Mouse (Mus musculus) forebrain, embryonic 11.5 days (tissue): Measurements from ENCODE around the gene Krt12. TPM values are rescaled to one million over a fixed set of nuclear protein-coding genes. Genes with fewer than 3 reads are reported as not detected.

Experiments used
- ATAC-seq: fragments of 200-750 bp; cut with Nextera tagmentation; replicated peaks from 2 replicates; pipeline ENCODE4 v1.8.0; 2017; ENCODE audit warnings: moderate TSS enrichment; ENCODE audit not compliant: low FRiP score
- DNase-seq: peaks from one replicate; pipeline ENCODE4 v3.0.0-alpha.2; 2017; ENCODE audit warnings: low spot score
- H3K27ac ChIP-seq: fragments of 300-500 bp; sonication (generic); 2 replicates; pipeline ENCODE4 v1.5.1; 2014; ENCODE audit warnings: low read depth, low read length
- H3K27me3 ChIP-seq: fragments of 300-500 bp; sonication (generic); 2 replicates; pipeline ENCODE4 v1.6.1; 2014; ENCODE audit warnings: mild to moderate bottlenecking, low read length, mixed read lengths; ENCODE audit not compliant: control insufficient read depth, insufficient read depth
- H3K36me3 ChIP-seq: fragments of 300-500 bp; sonication (generic); 2 replicates; pipeline ENCODE4 v1.6.1; 2014; ENCODE audit warnings: mild to moderate bottlenecking, low read length, moderate library complexity, mixed read lengths; ENCODE audit not compliant: control insufficient read depth, insufficient read depth
- H3K4me1 ChIP-seq: fragments of 300-500 bp; sonication (generic); replicated peaks from 2 replicates; pipeline ENCODE4 v1.6.1; 2014; ENCODE audit warnings: low read length, mixed read lengths; ENCODE audit not compliant: control insufficient read depth, insufficient read depth
- H3K4me2 ChIP-seq: fragments of 300-500 bp; sonication (generic); 2 replicates; pipeline ENCODE4 v1.6.1; 2014; ENCODE audit warnings: low read depth, mild to moderate bottlenecking, low read length, moderate library complexity, mixed read lengths; ENCODE audit not compliant: severe bottlenecking
- H3K4me3 ChIP-seq: fragments of 300-500 bp; sonication (generic); 2 replicates; pipeline ENCODE4 v1.5.1; 2014; ENCODE audit warnings: low read depth, low read length
- H3K9ac ChIP-seq: fragments of 300-500 bp; sonication (generic); 2 replicates; pipeline ENCODE4 v1.6.1; 2014; ENCODE audit warnings: low read length
- H3K9me3 ChIP-seq: fragments of 300-500 bp; sonication (generic); 2 replicates; pipeline ENCODE4 v1.6.1; 2016; ENCODE audit warnings: low read length, mixed read lengths; ENCODE audit not compliant: control insufficient read depth
- WGBS: fragments of 180-500 bp; shearing (Covaris S2); extraction: QIAGEN DNeasy Blood & Tissue Kit; methylation state at CpG from one replicate; pipeline ENCODE4 v1.1.7; 2014; 5-methylcytosine and 5-hydroxymethylcytosine counted together
- polyA plus RNA-seq: library from polyadenylated mRNA; unstranded; fragments of >200 nt; fragmentation: Nextera tagmentation; extraction: Ambion mirVana; gene quantifications from 2 replicates; pipeline ENCODE4 v1.2.1, GENCODE M21; 2014

Gene Krt12
- polyA plus RNA-seq, 1 experiment from 2014 or later: 0.09 TPM

GRCm38 (mm10) chr11:99392492-99392891 lies 29.6 kb downstream of the Krt12 start:
- no peak overlapping the region for H3K4me3 ChIP-seq

GRCm38 (mm10) chr11:99391375-99391774 lies 30.7 kb downstream of the Krt12 start:
- Histone ChIP-seq H3K9ac (no peak overlapping the region), H3K27me3 (no peaks in the 10 kb centered on the region), H3K4me2 (no peak overlapping the region), H3K4me3 (no peak overlapping the region), H3K9me3 (no peaks in the 10 kb centered on the region), H3K36me3 (no peaks in the 10 kb centered on the region; the same call in 1 of the 2 replicates), H3K4me1 (peaks cover 2% of the 10 kb centered on the region; the same call in 1 of the 2 replicates), H3K27ac (no peak overlapping the region)
- no peak for DNase-seq
- WGBS: 86% methylated on average over 6 of the region's 6 CpGs
- no peak for ATAC-seq

More at GRCm38 (mm10) chr11:99392492-99392891, 29.6 kb downstream of the Krt12 start:
- H3K27me3 ChIP-seq: no peaks in the 10 kb centered on the region
- ATAC-seq: no peak
- no peaks in the 10 kb centered on the region for H3K9me3 ChIP-seq
- no peak overlapping the region for H3K9ac ChIP-seq
- no peaks in the 10 kb centered on the region; the same call in 1 of the 2 replicates for H3K36me3 ChIP-seq
- no peak for DNase-seq
- 89% methylated on average over 10 of the region's 10 CpGs for WGBS
- H3K27ac ChIP-seq: no peak overlapping the region
- H3K4me2 ChIP-seq: no peak overlapping the region
- H3K4me1 ChIP-seq: 0 out of 2 replicates have a peak, but pooled peaks cover 2% of the 10 kb centered on the region

- 81% methylated on average over 7 of the region's 7 CpGs for WGBS
- Histone ChIP-seq H3K27ac (no peak overlapping the region), H3K9ac (no peak overlapping the region), H3K9me3 (no peaks in the 10 kb centered on the region), H3K4me3 (no peak overlapping the region), H3K4me2 (no peak overlapping the region), H3K4me1 (no peaks in the 10 kb centered on the region; the same call in 1 of the 2 replicates), H3K36me3 (no peaks in the 10 kb centered on the region; the same call in 1 of the 2 replicates), H3K27me3 (no peaks in the 10 kb centered on the region)
- DNase-seq (no peak), ATAC-seq (no peak)
Measured at GRCm38 (mm10) chr11:99390866-99391265, 31.2 kb downstream of the Krt12 start.

GRCm38 (mm10) chr11:99389264-99389663 lies 32.8 kb downstream of the Krt12 start, which contains the start of gene Krt10:
Gene Krt10 (minus strand): TSS chr11:99389364.
- Histone ChIP-seq H3K4me3 (no peak within 1 kb of the TSS), H3K9ac (no peak within 1 kb of the TSS), H3K27ac (no peak within 1 kb of the TSS), H3K36me3 (no peaks in the 10 kb centered on the region; the same call in 1 of the 2 replicates), H3K27me3 (no peaks in the 10 kb centered on the region), H3K4me2 (no peak within 1 kb of the TSS), H3K9me3 (no peaks in the 10 kb centered on the region), H3K4me1 (no peaks in the 10 kb centered on the region; the same call in 1 of the 2 replicates)
- WGBS: 93% methylated on average over 4 of the region's 4 CpGs
- DNase-seq (no peak), ATAC-seq (no peak)

- Histone ChIP-seq H3K4me1 (no peaks in the 10 kb centered on the region; the same call in 1 of the 2 replicates), H3K36me3 (no peaks in the 10 kb centered on the region; the same call in 1 of the 2 replicates), H3K9me3 (no peaks in the 10 kb centered on the region), H3K27me3 (no peaks in the 10 kb centered on the region), H3K27ac (no peak overlapping the region), H3K4me3 (no peak overlapping the region), H3K4me2 (no peak overlapping the region), H3K9ac (no peak overlapping the region)
- ATAC-seq (no peak), DNase-seq (no peak)
- WGBS: 91% methylated on average over 18 of the region's 18 CpGs
Measured at GRCm38 (mm10) chr11:99388661-99389060, 33.4 kb downstream of the Krt12 start.

- no peaks in the 10 kb centered on the region for H3K27me3 ChIP-seq
- no peaks in the 10 kb centered on the region for H3K9me3 ChIP-seq
- H3K4me1 ChIP-seq: no peaks in the 10 kb centered on the region; the same call in 1 of the 2 replicates
- peak overlapping the region; percentile 77 for H3K4me2 ChIP-seq
- DNase-seq (peak; percentile 95), ATAC-seq (peak; percentile 90)
- H3K9ac ChIP-seq: peak overlapping the region; percentile 71
- 2% methylated on average over 71 of the region's 71 CpGs for WGBS
- H3K36me3 ChIP-seq: no peaks in the 10 kb centered on the region; the same call in 1 of the 2 replicates
- H3K27ac ChIP-seq: peak overlapping the region; percentile 96
- H3K4me3 ChIP-seq: peak overlapping the region; percentile 57
Measured at GRCm38 (mm10) chr11:99385813-99386721, 36.0 kb downstream of the Krt12 start.

- H3K4me3 ChIP-seq: no peak overlapping the region
- no peaks in the 10 kb centered on the region for H3K36me3 ChIP-seq
- DNase-seq: peak; percentile 84
- H3K4me1 ChIP-seq: no peaks in the 10 kb centered on the region
- H3K9me3 ChIP-seq: no peaks in the 10 kb centered on the region
- no peak overlapping the region for H3K4me2 ChIP-seq
- no peak overlapping the region for H3K9ac ChIP-seq
- ATAC-seq: no peak
- H3K27ac ChIP-seq: no peak overlapping the region
- no peaks in the 10 kb centered on the region for H3K27me3 ChIP-seq
- WGBS: 13% methylated on average over 5 of the region's 5 CpGs
Measured at GRCm38 (mm10) chr11:99379568-99379967, 42.5 kb downstream of the Krt12 start.

- H3K4me1 ChIP-seq: no peaks in the 10 kb centered on the region
- H3K27ac ChIP-seq: no peak within 1 kb of the TSS
- DNase-seq (no peak), ATAC-seq (no peak)
- no peak within 1 kb of the TSS for H3K4me2 ChIP-seq
- WGBS: 87% methylated on average over 13 of the region's 13 CpGs
- H3K27me3 ChIP-seq: no peaks in the 10 kb centered on the region
- H3K9ac ChIP-seq: no peak within 1 kb of the TSS
- no peaks in the 10 kb centered on the region for H3K36me3 ChIP-seq
- H3K4me3 ChIP-seq: no peak within 1 kb of the TSS
- H3K9me3 ChIP-seq: no peaks in the 10 kb centered on the region
Measured at GRCm38 (mm10) chr11:99374803-99375202, 47.3 kb downstream of the Krt12 start, which contains the start of gene Krt28. Gene Krt28 (minus strand): TSS chr11:99374903.
